Mouse (Mus musculus): ENCODE data around the gene Ip6k3.

- TF ChIP-seq POLR2A (IDR thresholded peaks at IDR 0.05; ENCODE audit: insufficient read depth, low read length) (no peak), CTCF (IDR thresholded peaks at IDR 0.05; ENCODE audit: low read depth, low read length) (no peak), EP300 (IDR thresholded peaks at IDR 0.05; ENCODE audit: insufficient read depth, low read depth, low read length) (no peak)
Observed at GRCm38 (mm10) chr17:27121266-27121665, 46.3 kb downstream of the Ip6k3 start.
